Mouse (Mus musculus): ENCODE measurements at regions not wholly inside any gene's neighbourhood (a gene's known extent, or its start where the extent isn't known, plus 50 kb on each side); places are given as distances from the start of the nearest gene placed in this dataset.

DNA sequence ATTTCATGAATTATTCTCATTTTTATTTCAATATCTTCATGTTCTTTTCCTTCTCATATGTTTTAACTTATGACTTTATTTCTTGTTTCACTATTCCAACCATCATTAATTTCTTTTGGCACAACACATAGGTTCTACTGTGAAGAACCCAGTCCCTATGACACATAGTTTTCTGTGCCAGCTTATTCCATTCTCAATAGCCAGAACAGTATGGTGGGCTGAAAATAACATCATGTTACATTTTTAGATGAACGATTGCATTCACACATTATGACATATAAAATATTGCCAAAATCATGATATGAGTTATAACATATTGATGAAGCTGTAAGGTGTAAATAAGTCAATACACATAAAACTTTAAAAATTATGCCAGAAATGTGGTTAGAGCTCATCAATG, 982.4 kb downstream of the Gsdmc2 start:
- TF ChIP-seq POLR2A (IDR thresholded peaks at IDR 0.05; ENCODE audit: insufficient read depth, low read length) (no peak), EP300 (IDR thresholded peaks at IDR 0.05; ENCODE audit: insufficient read depth, low read depth, low read length) (no peak), CTCF (IDR thresholded peaks at IDR 0.05; ENCODE audit: low read depth, low read length) (no peak)
